Mouse (Mus musculus) stomach, embryonic 15.5 days (tissue): ENCODE measurements around the gene Rps6kb1. TPM values are rescaled to one million over a fixed set of nuclear protein-coding genes. Genes with fewer than 3 reads are reported as not detected.

Source experiments
- ATAC-seq: fragments of 200-750 bp; cut with Nextera tagmentation; 2 replicates; pipeline ENCODE4 v1.8.0; 2017; ENCODE audit warnings: low read depth, moderate number of reproducible peaks, moderate TSS enrichment; ENCODE audit not compliant: insufficient read depth, low FRiP score
- H3K27ac ChIP-seq: fragments of 300-500 bp; sonication (generic); 2 replicates; pipeline ENCODE4 v1.5.1; 2015; ENCODE audit warnings: mild to moderate bottlenecking, inconsistent platforms
- H3K27me3 ChIP-seq: fragments of 300-500 bp; sonication (generic); replicated peaks from 2 replicates; pipeline ENCODE4 v1.6.1; 2015; ENCODE audit warnings: inconsistent platforms
- H3K36me3 ChIP-seq: fragments of 300-500 bp; sonication (generic); 2 replicates; pipeline ENCODE4 v1.6.1; 2015; ENCODE audit warnings: inconsistent platforms
- H3K4me1 ChIP-seq: fragments of 300-500 bp; sonication (generic); 2 replicates; pipeline ENCODE4 v1.6.1; 2015; ENCODE audit warnings: inconsistent platforms
- H3K4me2 ChIP-seq: fragments of 300-500 bp; sonication (generic); 2 replicates; pipeline ENCODE4 v1.6.1; 2015; ENCODE audit warnings: mild to moderate bottlenecking, inconsistent platforms
- H3K4me3 ChIP-seq: fragments of 300-500 bp; sonication (generic); replicated peaks from 2 replicates; pipeline ENCODE4 v1.5.1; 2015; ENCODE audit warnings: inconsistent platforms
- H3K9ac ChIP-seq: fragments of 300-500 bp; sonication (generic); 2 replicates; pipeline ENCODE4 v1.6.1; 2015; ENCODE audit warnings: inconsistent platforms
- H3K9me3 ChIP-seq: fragments of 300-500 bp; sonication (generic); 2 replicates; pipeline ENCODE4 v1.6.1; 2016; ENCODE audit warnings: inconsistent platforms
- WGBS: fragments of 180-500 bp; shearing (Covaris S2); methylation state at CpG from one replicate; pipeline ENCODE4 v1.1.7; 2015; 5-methylcytosine and 5-hydroxymethylcytosine counted together
- polyA plus RNA-seq: library from polyadenylated mRNA; unstranded; fragments of >200 nt; fragmentation: Nextera tagmentation; extraction: Ambion mirVana; gene quantifications from 2 replicates; pipeline ENCODE4 v1.2.1, GENCODE M21; 2015

Rps6kb1 gene
- polyA plus RNA-seq, 1 experiment from 2014 or later: 53.7 TPM

- no peaks in the 10 kb centered on the region for H3K36me3 ChIP-seq
- H3K27me3 ChIP-seq: no peaks in the 10 kb centered on the region
- peak overlapping the region; percentile 49 for H3K9ac ChIP-seq
- H3K4me3 ChIP-seq: peak overlapping the region; percentile 54
- 11% methylated on average over 12 of the region's 12 CpGs for WGBS
- H3K4me2 ChIP-seq: peak overlapping the region; percentile 62
- H3K4me1 ChIP-seq: peaks cover 8% of the 10 kb centered on the region; the same call in 1 of the 2 replicates
- H3K9me3 ChIP-seq: no peaks in the 10 kb centered on the region
- peak overlapping the region; percentile 96 for H3K27ac ChIP-seq
- ATAC-seq: no peak
These were observed 41.7 kb upstream of the Rps6kb1 start for GRCm38 (mm10) chr11:86586177-86586867.

GRCm38 (mm10) chr11:86585598-86585984 is 41.0 kb upstream of the Rps6kb1 start:
- H3K4me2 ChIP-seq: peak overlapping the region; percentile 62
- no peaks in the 10 kb centered on the region for H3K27me3 ChIP-seq
- H3K9ac ChIP-seq: peak overlapping the region; percentile 56
- WGBS: 19% methylated on average over 3 of the region's 3 CpGs
- peaks cover 14% of the 10 kb centered on the region; the same call in 1 of the 2 replicates for H3K4me1 ChIP-seq
- peak overlapping the region; percentile 54 for H3K4me3 ChIP-seq
- H3K27ac ChIP-seq: peak overlapping the region; percentile 90
- H3K9me3 ChIP-seq: no peaks in the 10 kb centered on the region
- H3K36me3 ChIP-seq: no peaks in the 10 kb centered on the region
- no peak for ATAC-seq

- Histone ChIP-seq H3K36me3 (no peaks in the 10 kb centered on the region), H3K27me3 (no peaks in the 10 kb centered on the region), H3K4me1 (peaks cover 17% of the 10 kb centered on the region; the same call in 1 of the 2 replicates), H3K4me3 (peak overlapping the region; percentile 54), H3K9ac (peak overlapping the region; percentile 56; the same call in 1 of the 2 replicates), H3K4me2 (peak overlapping the region; percentile 62), H3K9me3 (no peaks in the 10 kb centered on the region), H3K27ac (peak overlapping the region; percentile 90)
- WGBS: 51% methylated on average over 7 of the region's 7 CpGs
- no peak for ATAC-seq
These were observed 40.4 kb upstream of the Rps6kb1 start for GRCm38 (mm10) chr11:86584898-86585597.

GRCm38 (mm10) chr11:86583990-86584897 is 39.6 kb upstream of the Rps6kb1 start:
- H3K27me3 ChIP-seq: no peaks in the 10 kb centered on the region
- no peak overlapping the region for H3K9ac ChIP-seq
- H3K27ac ChIP-seq: peak overlapping the region; percentile 90; the same call in 1 of the 2 replicates
- peak overlapping the region; percentile 62 for H3K4me2 ChIP-seq
- H3K4me3 ChIP-seq: peak overlapping the region; percentile 54
- WGBS: 71% methylated on average over 14 of the region's 14 CpGs
- no peak for ATAC-seq
- no peaks in the 10 kb centered on the region for H3K9me3 ChIP-seq
- H3K4me1 ChIP-seq: peaks cover 24% of the 10 kb centered on the region
- no peaks in the 10 kb centered on the region for H3K36me3 ChIP-seq

- Histone ChIP-seq H3K27me3 (no peaks in the 10 kb centered on the region), H3K27ac (no peak overlapping the region), H3K9ac (no peak overlapping the region), H3K4me1 (peaks cover 31% of the 10 kb centered on the region), H3K9me3 (no peaks in the 10 kb centered on the region), H3K4me2 (no peak overlapping the region), H3K4me3 (no peak overlapping the region), H3K36me3 (no peaks in the 10 kb centered on the region)
- ATAC-seq: no peak
- WGBS: 86% methylated on average over 3 of the region's 3 CpGs
These were observed 38.8 kb upstream of the Rps6kb1 start for GRCm38 (mm10) chr11:86583313-86583825.

- H3K4me2 ChIP-seq: no peak overlapping the region
- H3K9me3 ChIP-seq: no peaks in the 10 kb centered on the region
- H3K27me3 ChIP-seq: no peaks in the 10 kb centered on the region
- WGBS: 91% methylated on average over 7 of the region's 7 CpGs
- no peaks in the 10 kb centered on the region for H3K36me3 ChIP-seq
- no peak overlapping the region for H3K9ac ChIP-seq
- H3K4me1 ChIP-seq: peaks cover 27% of the 10 kb centered on the region
- no peak overlapping the region for H3K4me3 ChIP-seq
- no peak for ATAC-seq
- H3K27ac ChIP-seq: peak overlapping the region; percentile 89
These were observed 38.1 kb upstream of the Rps6kb1 start for GRCm38 (mm10) chr11:86582543-86583260.

- Histone ChIP-seq H3K9ac (no peak overlapping the region), H3K4me1 (peaks cover 27% of the 10 kb centered on the region), H3K4me3 (no peak overlapping the region), H3K27me3 (no peaks in the 10 kb centered on the region), H3K9me3 (no peaks in the 10 kb centered on the region), H3K27ac (peak overlapping the region; percentile 89), H3K36me3 (no peaks in the 10 kb centered on the region), H3K4me2 (peak overlapping the region; percentile 32; the same call in 1 of the 2 replicates)
- ATAC-seq: no peak
- WGBS: 82% methylated on average over 12 of the region's 12 CpGs
These were observed 37.4 kb upstream of the Rps6kb1 start for GRCm38 (mm10) chr11:86581943-86582542.

GRCm38 (mm10) chr11:86581250-86581753 is 36.7 kb upstream of the Rps6kb1 start:
- H3K4me2 ChIP-seq: peak overlapping the region; percentile 32
- WGBS: 31% methylated on average over 11 of the region's 11 CpGs
- no peaks in the 10 kb centered on the region for H3K27me3 ChIP-seq
- no peaks in the 10 kb centered on the region for H3K36me3 ChIP-seq
- ATAC-seq: peak; percentile 32; the same call in 1 of the 2 replicates
- H3K9me3 ChIP-seq: no peaks in the 10 kb centered on the region
- H3K9ac ChIP-seq: no peak overlapping the region; the same call in 1 of the 2 replicates
- H3K4me1 ChIP-seq: peaks cover 30% of the 10 kb centered on the region
- H3K4me3 ChIP-seq: 0 out of 2 replicates have a peak overlapping the region, but pooled peaks have one; percentile 5
- H3K27ac ChIP-seq: peak overlapping the region; percentile 89

GRCm38 (mm10) chr11:86580319-86581113 is 35.9 kb upstream of the Rps6kb1 start:
- Histone ChIP-seq H3K4me1 (peaks cover 32% of the 10 kb centered on the region), H3K4me2 (peak overlapping the region; percentile 32; the same call in 1 of the 2 replicates), H3K36me3 (no peaks in the 10 kb centered on the region), H3K27ac (peak overlapping the region; percentile 89), H3K27me3 (no peaks in the 10 kb centered on the region), H3K9me3 (no peaks in the 10 kb centered on the region), H3K9ac (no peak overlapping the region), H3K4me3 (no peak overlapping the region)
- peak; percentile 59 for ATAC-seq
- 74% methylated on average over 9 of the region's 9 CpGs for WGBS
